Mouse (Mus musculus) heart, postnatal 14 days (tissue): ENCODE measurements around the gene R3hdm4. TPM values are rescaled to one million over a fixed set of nuclear protein-coding genes. Genes with fewer than 3 reads are reported as not detected.
A peak's percentile ranks its signal among the peaks of the same experiment; 100 is the strongest.
"Not testable (repeated sequence)": the region's sequence is repeated elsewhere in the genome, so short reads cannot be mapped to it uniquely, and the experiment has no call there.

Experiments
- DNase-seq, 2 experiments: peaks; one replicate each; pipeline ENCODE4 v3.0.0; 2021 to 2022
- intact Hi-C: fragments of 180-260 bp; cut with DNase I; formaldehyde crosslinking; loops from one replicate; pipeline ENCODE4 v1.15.1; 2025
- total RNA-seq, 2 experiments: library from RNA; stranded (reverse); gene quantifications; 2 replicates each; pipeline ENCODE4 v1.2.3; 2021

The R3hdm4 gene
- total RNA-seq, 2 experiments from 2014 or later = 81.8 to 93.4 TPM

GRCm38 (mm10) chr10:79909092-79909922, 11.7 kb downstream of the R3hdm4 start:
- DNase-seq = peak in 1 of 2 experiments; percentile 26
- intact Hi-C loops = no loop called here

- intact Hi-C loops = no loop called here
- peak; percentile 93 to 96 for DNase-seq
Measured at GRCm38 (mm10) chr10:79908167-79909091, 12.6 kb downstream of the R3hdm4 start, which contains the start of gene Med16. Gene Med16 (minus strand): TSS chr10:79908923.

- intact Hi-C loops = no loop called here
- no peak for DNase-seq
Measured at GRCm38 (mm10) chr10:79907415-79907814, 13.6 kb downstream of the R3hdm4 start.

- intact Hi-C loops = no loop called here
- DNase-seq = no peak
Measured at GRCm38 (mm10) chr10:79906712-79907111, 14.3 kb downstream of the R3hdm4 start.

- intact Hi-C loops = no loop called here
- no peak for DNase-seq
Measured at GRCm38 (mm10) chr10:79900951-79901410, 20.0 kb downstream of the R3hdm4 start.

GRCm38 (mm10) chr10:79897316-79898245, 23.4 kb downstream of the R3hdm4 start:
- intact Hi-C loops = no loop called here
- no peak for DNase-seq

- no peak for DNase-seq
- intact Hi-C loops = no loop called here
Measured at GRCm38 (mm10) chr10:79896814-79897213, 24.2 kb downstream of the R3hdm4 start.

- DNase-seq = no peak
- intact Hi-C loops = no loop called here
Measured at GRCm38 (mm10) chr10:79896306-79896705, 24.7 kb downstream of the R3hdm4 start.

- peak; percentile 80 to 83 for DNase-seq
- intact Hi-C loops = loop anchor here (1.0 to 2.0 kb wide), 3 partner anchors 33 to 64 kb away; no protein-coding TSS in a partner anchor
Measured at GRCm38 (mm10) chr10:79892451-79893118, 28.4 kb downstream of the R3hdm4 start.

- DNase-seq = no peak
- intact Hi-C loops = no loop called here
Measured at GRCm38 (mm10) chr10:79890670-79891069, 30.3 kb downstream of the R3hdm4 start, which contains the start of gene Cfd. Gene Cfd (plus strand): TSS chr10:79890853.

- intact Hi-C loops = no loop called here
- DNase-seq = no peak
Measured at GRCm38 (mm10) chr10:79889386-79889785, 31.6 kb downstream of the R3hdm4 start.

GRCm38 (mm10) chr10:79886611-79887010, 34.4 kb downstream of the R3hdm4 start:
- DNase-seq = no peak
- intact Hi-C loops = no loop called here

- no peak for DNase-seq
- intact Hi-C loops = no loop called here
Measured at GRCm38 (mm10) chr10:79886054-79886453, 35.0 kb downstream of the R3hdm4 start, which contains the start of gene Elane. Gene Elane (plus strand): TSS chr10:79886247.

GRCm38 (mm10) chr10:79884938-79885337, 36.1 kb downstream of the R3hdm4 start:
- intact Hi-C loops, DNase-seq: not testable (repeated sequence)

GRCm38 (mm10) chr10:79884446-79884845, 36.6 kb downstream of the R3hdm4 start:
- intact Hi-C loops = no loop called here
- peak; percentile 75 to 77 for DNase-seq

- intact Hi-C loops = loop anchor here (2.0 kb wide), 2 partner anchors 39 to 49 kb away; no protein-coding TSS in a partner anchor
- peak; percentile 82 to 89 for DNase-seq
Measured at GRCm38 (mm10) chr10:79883297-79884084, 37.5 kb downstream of the R3hdm4 start.

- no peak for DNase-seq
- intact Hi-C loops = loop anchor here (2.0 kb wide), 2 partner anchors 41 to 47 kb away; no protein-coding TSS in a partner anchor
Measured at GRCm38 (mm10) chr10:79881981-79882380, 39.0 kb downstream of the R3hdm4 start.

- intact Hi-C loops = no loop called here
- DNase-seq = no peak
Measured at GRCm38 (mm10) chr10:79880721-79881120, 40.3 kb downstream of the R3hdm4 start.
